Mouse (Mus musculus) heart, postnatal 14 days (tissue): ENCODE results near the gene Fam8a1. TPM values are rescaled to one million over a fixed set of nuclear protein-coding genes. Genes with fewer than 3 reads are reported as not detected.

Experiments used
- DNase-seq, 2 experiments: peaks; one replicate each; pipeline ENCODE4 v3.0.0; 2021 to 2022
- intact Hi-C: fragments of 180-260 bp; cut with DNase I; formaldehyde crosslinking; loops from one replicate; pipeline ENCODE4 v1.15.1; 2025
- long read RNA-seq, 2 experiments: library from polyadenylated mRNA; stranded (forward); transcript quantifications; one replicate each; pipeline ENCODE4 v2.0.0; 2021
- total RNA-seq, 2 experiments: library from RNA; stranded (reverse); gene quantifications; 2 replicates each; pipeline ENCODE4 v1.2.3; 2021

Gene Fam8a1
- total RNA-seq, result 10 to 100 TPM; 37.3 to 38.5 TPM
- long read RNA-seq, experiment 1, transcript Fam8a1-201 (5 exons, 3,664 nt), result major isoform, 16 of 22 reads
- long read RNA-seq, experiment 1, partial matches to known transcripts, result 6 of 22 reads
- long read RNA-seq, experiment 1, other reads (novel, unspliced or antisense), result 0 of 22 reads
- long read RNA-seq, experiment 2, transcript Fam8a1-201 (5 exons, 3,664 nt), result major isoform, 13 of 19 reads
- long read RNA-seq, experiment 2, partial matches to known transcripts, result 1 of 19 reads
- long read RNA-seq, experiment 2, other reads (novel, unspliced or antisense), result 5 of 19 reads

DNA sequence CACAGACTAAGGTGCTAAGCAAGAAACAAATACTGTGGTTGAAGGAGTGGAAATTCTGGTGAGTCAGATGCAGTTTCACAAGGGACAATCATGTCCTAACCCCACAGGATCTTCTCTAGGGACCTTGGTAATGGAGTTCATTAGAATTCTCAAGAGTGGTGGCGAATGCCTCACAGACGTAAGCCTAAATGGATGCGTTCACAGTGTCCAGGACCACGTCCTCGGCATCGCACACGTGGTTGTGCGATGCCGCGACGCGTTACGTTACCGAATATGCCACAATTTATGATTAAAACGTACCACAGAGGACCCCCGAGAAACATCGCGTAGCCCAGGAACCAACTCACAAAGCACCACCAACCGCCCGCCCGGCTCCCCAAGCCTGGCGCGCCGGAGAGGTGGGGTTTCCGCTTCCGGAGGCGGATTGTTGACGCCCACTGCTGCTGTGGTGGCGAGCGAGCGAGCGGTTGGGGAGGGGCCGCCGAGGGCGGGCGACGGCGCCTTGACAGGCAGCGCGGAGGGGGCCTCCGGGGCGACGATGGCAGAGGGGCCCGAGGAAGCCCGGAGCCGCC, at the start of gene Fam8a1:
TSS of gene Fam8a1 (plus strand) at position 475 of the 572 bp plus-strand sequence.
- intact Hi-C loops, result no loop called here

GRCm38 (mm10) chr13:46619633-46620032, 49.7 kb upstream of the Fam8a1 start:
- intact Hi-C loops, result no loop called here
- DNase-seq, result peak; percentile 17 to 23

More for the DNA sequence above, at the start of gene Fam8a1:
- DNase-seq, result peak; percentile 95

GRCm38 (mm10) chr13:46620964-46621757, 48.2 kb upstream of the Fam8a1 start:
- intact Hi-C loops, result no loop called here
- DNase-seq, result no peak

DNA sequence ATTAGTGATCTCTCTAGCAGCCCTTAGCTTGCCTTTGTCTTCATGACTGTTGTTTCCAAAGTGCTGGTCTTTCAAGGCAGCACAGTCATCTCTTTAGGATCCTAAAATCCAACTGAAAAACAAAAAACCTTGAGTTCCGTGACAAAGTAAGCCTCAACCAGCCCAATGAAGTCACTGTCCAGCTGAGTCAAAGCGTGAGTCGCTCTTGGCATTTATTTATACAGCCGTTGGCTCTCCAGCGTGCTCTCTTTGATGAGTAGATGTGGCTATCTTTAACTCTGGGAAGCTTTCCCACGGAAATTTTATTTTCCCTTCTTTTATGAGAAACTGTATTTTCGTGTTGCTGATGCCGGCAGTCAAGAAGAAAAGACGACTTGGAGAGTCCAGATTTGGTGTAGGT, 42.7 kb upstream of the Fam8a1 start:
- intact Hi-C loops, result no loop called here
- no peak for DNase-seq

DNA sequence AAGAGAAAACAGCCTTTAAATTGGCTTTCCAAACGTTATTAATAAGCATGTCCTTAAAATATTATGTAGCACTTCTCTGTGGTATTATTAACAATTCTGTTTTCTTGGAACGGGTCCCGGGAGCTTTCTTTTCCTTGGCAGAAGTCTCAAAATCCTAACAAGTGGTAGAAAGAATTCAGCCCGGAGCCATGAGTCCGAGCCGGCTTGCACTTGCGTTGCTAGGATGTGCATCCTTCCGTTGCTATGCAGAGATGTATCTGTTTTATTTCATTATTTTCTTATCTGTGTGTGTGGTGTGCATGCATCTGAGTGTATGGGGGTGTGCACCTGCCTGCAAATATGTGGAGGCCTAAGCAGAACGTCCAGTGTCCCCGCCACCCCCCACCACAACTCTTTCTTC, 41.5 kb upstream of the Fam8a1 start:
- intact Hi-C loops, result no loop called here
- DNase-seq, result peak; percentile 16 to 52

GRCm38 (mm10) chr13:46629391-46629790, 39.9 kb upstream of the Fam8a1 start:
- intact Hi-C loops, result no loop called here
- DNase-seq, result no peak

GRCm38 (mm10) chr13:46632796-46633195, 36.5 kb upstream of the Fam8a1 start:
- intact Hi-C loops, result no loop called here
- no peak for DNase-seq

DNA sequence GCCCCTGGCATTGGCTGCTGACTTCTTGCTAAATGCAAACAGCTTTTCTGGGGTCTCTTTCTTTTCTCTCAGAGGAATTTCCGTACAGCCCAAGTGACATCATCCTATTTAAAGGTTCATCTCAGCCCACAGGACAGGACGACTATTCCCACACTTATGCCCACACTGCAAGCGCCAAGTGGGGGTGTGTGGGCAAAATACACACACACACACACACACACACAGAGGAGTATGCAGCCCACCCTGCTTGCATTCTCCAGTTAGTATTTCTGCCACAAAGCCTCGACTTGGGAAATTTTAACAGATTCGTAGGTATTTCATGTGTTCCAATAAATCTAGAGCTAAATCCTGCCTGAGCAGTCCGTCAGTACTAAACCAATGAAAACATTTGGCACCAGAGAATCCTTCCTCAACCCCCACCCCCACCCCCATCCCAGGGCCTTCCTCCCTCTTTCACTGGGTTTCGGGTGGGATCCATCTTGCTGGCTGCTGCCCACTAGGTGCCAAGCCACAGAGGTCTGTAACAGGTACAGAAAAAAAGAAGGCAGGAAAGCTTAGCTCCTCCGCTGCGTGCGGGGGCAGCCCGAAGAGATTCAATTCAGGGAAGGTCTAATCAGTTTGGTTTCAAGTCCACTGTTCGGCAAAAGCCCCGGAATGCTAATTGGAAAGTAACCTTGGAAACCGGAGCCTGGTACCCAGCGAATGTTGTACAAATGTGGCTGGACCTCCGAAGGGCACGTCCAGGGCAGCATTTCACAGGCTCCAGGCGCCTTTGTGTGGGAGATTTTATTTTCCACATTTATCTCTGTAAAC, 35.8 kb upstream of the Fam8a1 start:
- DNase-seq, result no peak
- intact Hi-C loops, result no loop called here

- no peak for DNase-seq
- intact Hi-C loops, result no loop called here
These were observed 35.2 kb upstream of the Fam8a1 start for GRCm38 (mm10) chr13:46634133-46634488.

DNA sequence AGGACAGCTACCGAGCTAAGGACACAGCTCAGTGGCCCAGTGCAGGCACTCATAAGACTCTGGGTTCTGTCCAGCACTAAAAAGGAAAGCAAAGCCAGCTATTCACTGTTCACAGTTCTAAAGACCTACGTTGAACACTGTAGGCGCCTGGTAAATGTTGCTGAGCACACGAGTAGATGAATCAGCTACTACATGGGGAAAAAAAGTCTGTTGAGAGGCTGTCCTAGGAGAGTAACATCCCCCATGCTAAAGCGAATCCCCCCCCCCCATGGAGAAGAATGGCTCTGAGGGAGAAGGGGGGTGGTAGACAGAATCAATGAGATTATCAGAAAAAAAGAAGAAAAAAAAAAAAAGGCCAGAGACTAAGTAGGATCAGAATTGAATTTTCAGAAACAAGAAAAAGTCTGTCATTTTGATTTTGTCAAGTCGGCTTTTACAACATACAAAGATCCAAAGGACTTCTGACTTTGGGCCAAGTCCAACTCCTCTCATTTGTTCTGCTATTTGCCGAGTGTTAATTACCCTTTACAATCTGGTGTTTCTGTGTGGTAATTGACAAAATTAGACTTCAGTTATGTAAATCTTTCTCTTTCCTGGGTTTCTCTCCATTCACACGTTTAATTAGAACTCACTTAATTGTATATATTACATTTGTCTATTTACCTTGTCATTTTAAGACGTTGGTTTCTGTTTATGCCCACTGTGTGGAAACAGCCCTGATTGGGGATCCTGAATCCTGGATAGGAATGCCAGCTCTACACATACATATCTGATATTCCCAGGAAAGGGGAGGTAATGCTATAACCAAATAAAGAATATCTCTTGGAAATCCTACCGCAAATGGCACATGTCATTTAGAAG, 28.5 kb upstream of the Fam8a1 start:
- intact Hi-C loops, result no loop called here
- DNase-seq, result no peak

DNA sequence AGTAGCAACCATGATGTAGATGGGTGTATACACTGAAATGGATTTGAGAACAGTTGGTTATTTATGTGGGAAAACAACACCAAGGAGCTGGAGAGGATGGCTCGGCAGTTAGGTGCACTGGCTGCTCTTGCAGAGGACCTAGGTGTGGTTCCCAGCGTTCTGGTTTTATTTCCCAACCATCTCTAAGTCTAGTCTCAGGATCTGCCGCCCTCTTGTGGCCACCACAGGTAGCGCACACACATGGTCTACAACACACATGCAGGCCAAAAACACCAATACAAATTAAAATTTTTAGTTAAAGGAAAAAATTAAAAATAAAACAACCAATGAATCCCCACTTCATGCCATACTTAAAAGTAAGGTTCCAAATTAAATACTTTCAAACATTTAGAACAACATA, 27.0 kb upstream of the Fam8a1 start:
- DNase-seq, result no peak
- intact Hi-C loops, result no loop called here

- DNase-seq, result no peak
- intact Hi-C loops, result no loop called here
These were observed 25.1 kb upstream of the Fam8a1 start for GRCm38 (mm10) chr13:46644175-46644574.

DNA sequence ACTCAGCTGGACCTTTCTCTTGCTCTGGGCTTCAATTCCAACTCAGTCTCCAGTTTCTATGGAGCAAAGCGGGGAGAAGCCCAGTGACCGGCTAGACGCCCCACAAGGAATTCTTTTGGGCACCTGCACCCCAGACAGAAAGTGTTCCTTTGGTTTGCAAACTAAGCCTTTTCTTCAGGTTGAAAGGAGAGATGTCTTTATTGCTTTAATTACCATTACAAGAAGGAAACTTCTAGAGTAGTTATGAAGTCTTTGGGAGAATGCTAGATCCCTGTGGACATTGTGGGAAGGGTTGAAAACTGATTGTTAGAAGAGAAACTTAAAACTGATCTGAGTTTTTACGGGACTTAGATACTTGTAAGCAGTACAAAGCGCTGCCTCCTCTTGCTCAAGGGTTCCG, 23.8 kb upstream of the Fam8a1 start:
- intact Hi-C loops, result no loop called here

DNA sequence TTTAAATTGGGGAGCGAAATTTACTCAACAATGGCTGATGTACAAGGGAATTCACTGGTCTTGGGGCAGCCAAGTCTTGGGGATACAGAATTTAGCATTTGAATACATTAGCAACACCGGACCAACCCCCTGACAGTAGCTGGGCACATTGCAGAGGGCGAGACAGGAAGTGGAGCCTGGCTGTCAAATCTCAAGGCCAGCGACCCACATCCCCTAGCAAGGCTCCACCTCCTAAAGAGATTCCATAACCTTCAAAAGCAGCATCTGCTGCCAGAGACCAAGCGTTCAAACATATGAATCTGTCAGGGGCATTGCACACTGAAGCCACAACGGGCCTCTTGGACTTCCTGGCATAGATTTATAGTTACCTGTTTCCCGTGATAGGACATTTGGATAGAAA, 17.5 kb upstream of the Fam8a1 start:
- intact Hi-C loops, result no loop called here
- DNase-seq, result no peak

More for the DNA sequence above, 23.8 kb upstream of the Fam8a1 start:
- no peak for DNase-seq

- DNase-seq, result no peak
- intact Hi-C loops, result no loop called here
These were observed 16.7 kb upstream of the Fam8a1 start for GRCm38 (mm10) chr13:46652671-46653070.

- intact Hi-C loops, result no loop called here
- no peak for DNase-seq
These were observed 15.7 kb upstream of the Fam8a1 start for GRCm38 (mm10) chr13:46653671-46654070.

DNA sequence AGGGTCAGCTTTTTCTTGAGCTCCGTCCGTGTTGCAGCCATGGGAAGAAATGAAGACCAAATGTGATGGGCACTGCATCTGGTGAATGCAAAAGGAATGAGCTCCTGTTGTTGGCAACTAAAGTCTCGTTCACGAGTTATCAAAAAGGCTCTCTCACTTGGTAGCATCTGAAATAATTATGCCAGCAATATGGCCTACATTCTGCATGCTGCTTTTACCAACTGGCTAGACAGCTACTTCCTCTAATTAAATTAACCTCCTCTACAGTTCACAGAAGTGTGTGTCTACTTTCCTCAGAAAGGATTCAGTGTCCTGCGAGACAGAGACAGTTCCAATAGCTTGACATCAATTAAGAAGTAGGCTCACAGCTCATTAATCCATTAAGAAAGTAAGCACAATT, 14.8 kb upstream of the Fam8a1 start:
- intact Hi-C loops, result no loop called here
- DNase-seq, result no peak

GRCm38 (mm10) chr13:46659211-46659610, 10.1 kb upstream of the Fam8a1 start:
- no peak for DNase-seq
- intact Hi-C loops, result no loop called here

DNA sequence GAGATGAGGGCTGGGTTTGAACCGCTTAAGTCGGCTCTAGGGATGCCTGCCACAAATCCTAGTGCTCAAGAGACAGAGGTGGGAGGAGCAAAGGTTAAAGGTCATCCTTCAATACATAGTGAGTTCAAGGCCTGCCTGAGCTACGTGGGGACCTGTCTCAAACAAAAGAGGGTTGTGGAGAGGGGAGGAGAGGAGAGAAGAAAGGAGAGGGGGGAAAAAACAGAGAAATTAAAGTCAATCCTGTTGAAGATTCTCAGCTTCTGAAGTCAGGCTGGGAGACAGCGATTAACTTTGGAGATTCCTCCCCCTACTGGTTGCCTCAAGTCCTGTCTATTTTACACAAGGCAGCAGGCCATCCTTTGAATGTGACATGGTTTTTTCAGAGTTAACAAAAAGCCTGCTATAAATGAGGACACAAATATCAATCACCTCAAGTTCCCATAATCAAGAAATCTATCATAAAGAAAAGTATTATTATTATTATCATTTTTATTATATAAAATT, 5.8 kb upstream of the Fam8a1 start:
- DNase-seq, result peak in 1 of 2 experiments; percentile 24
- intact Hi-C loops, result loop anchor here (1.0 to 5.0 kb wide), 2 partner anchors 236 to 353 kb away; no protein-coding TSS in a partner anchor
